Mouse (Mus musculus): ENCODE results near the gene Alkbh7.

DNA sequence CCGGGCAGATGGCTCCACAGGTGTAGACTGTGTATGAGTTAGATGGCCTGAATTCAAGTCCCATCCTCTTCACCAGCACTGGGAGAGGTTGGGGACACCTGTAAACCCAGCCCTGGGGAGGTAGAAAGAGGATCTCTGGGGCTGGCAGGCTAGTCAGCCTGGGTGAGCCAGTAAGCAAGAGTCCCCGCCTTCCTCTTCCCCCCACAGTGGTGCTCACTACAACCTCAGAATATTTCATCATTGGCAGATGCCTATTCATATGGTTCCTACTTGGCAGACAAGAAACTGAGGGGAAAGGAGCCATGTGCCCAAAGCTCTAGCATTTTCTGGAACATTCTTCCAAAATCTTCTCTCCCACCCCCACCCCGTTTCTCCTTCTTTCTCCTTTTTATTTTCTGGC is 51.7 kb downstream of the Alkbh7 start:
- TF ChIP-seq CTCF (IDR thresholded peaks at IDR 0.05; ENCODE audit: borderline replicate concordance, insufficient read depth, low read length) (no peak), POLR2A (IDR thresholded peaks at IDR 0.05; ENCODE audit: low read depth, low read length) (no peak)

All from embryonic fibroblast, embryonic 13.5 days (primary cell).